Mouse (Mus musculus) cerebellum, adult (tissue): ENCODE measurements around the gene Dqx1.
A peak's percentile ranks its signal among the peaks of the same experiment; 100 is the strongest.

Experiments used
- ATAC-seq: cut with Nextera tagmentation; 2 replicates; pipeline ENCODE4 v1.9.2; 2017; ENCODE audit warnings: mild to moderate bottlenecking, moderate library complexity, mixed read lengths; ENCODE audit not compliant: insufficient number of reproducible peaks, low FRiP score, low TSS enrichment

Gene Dqx1

DNA sequence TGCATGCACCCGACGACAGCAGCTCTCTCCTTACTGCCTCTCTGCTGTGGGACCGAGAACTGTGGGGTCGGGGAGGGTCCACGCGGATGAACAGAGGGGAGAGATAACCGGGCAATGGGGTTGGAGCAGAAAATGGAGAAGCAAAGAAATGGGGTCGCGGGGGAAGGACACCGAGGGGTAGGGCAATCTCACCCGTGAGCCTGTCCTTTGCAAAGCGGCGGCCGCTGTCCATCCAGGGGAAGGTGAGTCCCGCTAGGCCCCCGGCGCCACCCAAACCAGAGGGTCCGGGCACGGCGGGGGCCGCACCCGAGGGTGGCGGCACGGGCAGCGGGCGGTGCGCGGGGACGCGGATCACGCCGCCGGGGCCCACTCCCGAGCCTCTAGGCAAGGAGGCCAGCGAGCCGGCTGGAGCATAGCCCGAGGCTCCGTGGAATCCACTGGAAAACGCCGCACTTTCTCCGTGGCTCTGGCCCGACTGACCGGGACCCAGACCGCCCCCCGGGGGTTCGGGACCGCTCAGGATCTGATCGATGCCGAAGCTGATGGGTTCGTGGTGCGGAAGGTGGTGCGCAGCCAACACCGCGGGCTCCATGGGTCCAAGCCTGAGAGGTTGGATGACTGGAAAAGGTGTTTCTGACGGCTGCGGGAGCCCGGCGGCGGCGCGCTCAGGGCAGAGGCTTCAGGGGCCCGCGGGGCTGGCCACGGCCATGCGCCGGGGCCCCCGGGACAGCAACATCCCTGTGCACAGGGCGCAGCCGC lies 12.0 kb downstream of the Dqx1 start:
- no peak for ATAC-seq

DNA sequence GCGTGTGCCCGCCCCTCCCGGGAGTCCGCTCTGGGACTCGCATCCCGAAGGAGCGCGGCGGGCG lies 12.4 kb downstream of the Dqx1 start, which contains the start of gene Tlx2:
Gene Tlx2 (minus strand): TSS at position 47 of the 64 bp plus-strand sequence.
- ATAC-seq, result no peak

DNA sequence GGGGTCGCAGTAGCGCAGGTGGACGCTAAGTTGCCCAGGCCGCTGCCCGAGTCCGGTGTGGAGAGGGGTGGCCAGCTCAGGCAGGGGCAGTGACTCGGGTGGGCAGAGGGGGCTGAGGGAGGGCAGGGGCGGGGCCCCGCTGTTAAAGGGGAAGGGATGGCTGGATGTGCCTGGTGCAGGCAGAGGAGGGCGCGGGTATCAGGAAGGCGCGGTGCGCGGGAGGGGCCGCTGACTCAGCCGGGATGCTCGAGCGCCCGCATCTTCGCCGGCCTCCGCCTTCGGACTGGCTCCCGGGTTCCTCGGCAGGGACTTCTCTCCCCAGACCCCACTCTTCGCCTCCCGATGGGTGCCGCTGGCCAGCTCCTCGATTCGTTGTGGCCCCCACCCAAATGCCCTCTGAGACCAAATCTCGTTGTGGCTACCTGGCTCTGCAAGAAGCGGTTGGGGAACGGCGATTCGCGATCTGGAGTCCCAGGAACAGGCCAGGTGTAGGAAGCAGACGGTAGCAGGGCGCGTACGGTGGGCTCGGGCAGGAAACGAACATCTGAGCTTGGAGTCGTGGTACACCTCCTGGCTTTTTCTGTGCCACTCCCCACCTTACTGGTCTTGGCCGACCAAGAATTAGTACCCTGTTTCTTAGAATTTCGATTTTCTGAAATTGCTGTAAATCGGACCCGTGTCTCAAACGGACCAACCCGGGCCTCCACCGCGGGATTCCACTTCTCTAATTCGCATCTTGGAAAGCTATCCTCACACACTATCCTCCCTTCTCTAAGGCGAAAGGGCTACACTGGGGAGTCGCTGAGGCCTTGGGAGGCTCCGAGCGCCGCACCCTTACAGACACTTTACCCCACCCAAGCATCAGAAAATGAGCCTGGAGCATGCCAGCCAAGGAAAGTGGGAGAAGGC lies 12.9 kb downstream of the Dqx1 start:
- no peak for ATAC-seq

DNA sequence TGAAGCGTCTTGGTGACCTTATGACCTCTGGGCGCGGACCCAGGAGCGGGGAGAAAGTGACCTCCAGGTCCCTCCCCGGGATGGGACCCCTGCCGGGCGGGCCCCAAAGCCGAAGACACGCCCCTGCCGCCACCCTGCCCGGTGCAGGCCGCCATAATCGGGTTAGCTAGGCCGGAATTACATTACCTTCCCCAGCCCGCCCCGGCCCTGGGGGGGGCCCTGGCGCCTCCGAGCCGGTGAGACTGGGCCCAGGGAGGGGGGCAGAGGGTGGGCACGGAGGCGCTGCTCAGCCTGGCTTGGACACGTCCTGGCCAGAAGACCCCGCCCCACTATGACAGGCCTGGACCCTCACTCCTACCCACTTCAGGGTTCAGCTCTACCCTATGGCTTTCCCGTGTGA lies 13.6 kb downstream of the Dqx1 start:
- no peak for ATAC-seq

DNA sequence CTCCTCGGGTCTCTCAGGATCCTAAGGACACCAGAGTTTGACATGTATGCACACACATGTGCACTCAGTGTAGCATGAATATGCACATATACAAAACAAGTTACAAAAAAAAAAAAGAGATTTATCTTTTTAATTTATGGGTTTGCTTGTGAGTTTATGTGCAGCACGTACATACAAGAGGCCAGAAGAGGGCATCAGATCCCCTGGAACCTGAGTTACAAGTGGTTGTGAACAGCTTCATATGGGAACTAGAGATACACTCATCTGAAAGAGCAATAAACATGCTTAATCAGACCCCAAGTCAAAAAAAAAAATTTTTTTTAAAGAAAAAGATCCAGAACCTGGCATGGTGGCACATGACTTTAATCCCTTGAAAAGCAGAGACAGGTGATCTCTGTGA lies 17.3 kb downstream of the Dqx1 start:
- ATAC-seq, result no peak

DNA sequence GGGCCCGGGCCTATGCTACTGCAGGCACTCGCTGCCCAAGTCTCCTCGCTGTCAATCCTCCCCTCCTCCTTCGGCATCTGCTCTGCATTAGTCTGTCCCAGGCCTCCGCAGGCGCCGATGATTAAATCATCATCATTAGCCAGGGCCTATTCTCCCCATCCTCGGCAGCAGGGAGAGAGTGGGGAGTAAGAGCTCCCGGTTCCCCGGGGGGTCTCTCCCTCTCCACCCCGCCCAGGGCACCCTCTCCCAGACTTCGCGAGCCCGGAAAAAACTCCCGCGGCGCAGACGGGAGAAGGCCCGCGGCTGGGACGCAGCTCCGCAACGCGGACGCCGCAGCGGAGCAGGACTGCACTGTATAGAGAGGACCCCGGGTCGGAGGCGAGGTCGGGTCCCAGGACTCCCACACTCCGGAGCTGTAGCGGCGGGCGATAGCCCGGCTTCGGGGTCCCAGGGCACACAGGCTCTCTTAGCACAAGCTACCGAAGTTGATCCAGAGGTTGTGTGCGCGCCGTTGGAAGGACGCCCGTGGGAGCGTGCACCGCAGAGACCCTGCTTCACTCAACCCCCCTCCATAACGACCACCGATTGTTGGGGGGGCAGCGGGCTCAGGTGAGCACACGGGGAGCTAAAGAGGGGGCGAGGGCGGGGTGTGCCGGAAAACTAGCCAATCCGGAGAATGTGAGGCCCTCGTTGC lies 20.1 kb downstream of the Dqx1 start, which contains the start of gene Pcgf1:
Gene Pcgf1 (plus strand): TSS at position 240 of the 694 bp plus-strand sequence.
- peak; percentile 87 for ATAC-seq

DNA sequence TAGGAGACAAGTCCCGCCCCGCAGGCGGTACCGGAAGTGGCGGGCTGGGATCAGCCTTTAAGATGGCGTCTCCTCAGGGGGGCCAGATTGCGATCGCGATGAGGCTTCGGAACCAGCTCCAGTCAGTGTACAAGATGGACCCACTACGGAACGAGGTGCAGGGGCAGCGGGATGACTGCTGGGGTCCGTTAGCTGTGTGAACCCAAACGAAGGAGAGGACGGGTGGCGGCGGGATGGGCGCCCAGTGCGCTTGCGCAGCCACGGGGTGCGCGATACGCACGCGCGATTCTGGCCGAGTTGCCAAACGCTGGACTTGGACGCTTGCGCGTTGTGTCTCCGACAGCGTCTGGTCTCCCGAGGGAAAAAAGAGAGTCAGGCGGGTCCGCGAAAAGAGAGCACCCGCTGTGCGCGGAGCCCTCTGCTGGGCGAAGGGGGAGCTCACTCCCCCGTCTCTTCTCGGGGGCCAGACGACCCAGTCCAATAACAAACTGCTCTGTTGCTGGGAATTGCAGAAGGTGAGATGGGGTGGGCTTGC lies 20.7 kb downstream of the Dqx1 start:
- ATAC-seq, result peak; percentile 72

DNA sequence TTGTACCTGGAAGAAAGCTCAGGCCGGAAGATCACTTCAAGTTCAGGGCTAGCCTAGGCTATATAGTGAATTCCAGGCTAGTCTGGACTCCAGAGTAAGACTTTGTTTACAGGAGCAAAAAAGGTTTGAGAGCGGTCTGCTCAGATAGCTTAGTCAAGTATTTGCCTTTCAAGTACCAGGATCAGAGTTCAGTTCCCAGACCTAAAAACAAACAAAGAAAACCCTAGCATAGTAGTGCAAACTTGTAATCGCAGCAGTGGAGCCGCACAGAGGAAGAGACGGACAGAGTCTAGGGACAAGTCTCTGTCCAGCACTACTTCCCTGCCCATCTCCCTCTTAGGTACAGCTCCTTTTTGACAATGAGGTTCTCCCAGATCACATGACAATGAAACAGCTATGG lies 22.6 kb downstream of the Dqx1 start:
- no peak for ATAC-seq

DNA sequence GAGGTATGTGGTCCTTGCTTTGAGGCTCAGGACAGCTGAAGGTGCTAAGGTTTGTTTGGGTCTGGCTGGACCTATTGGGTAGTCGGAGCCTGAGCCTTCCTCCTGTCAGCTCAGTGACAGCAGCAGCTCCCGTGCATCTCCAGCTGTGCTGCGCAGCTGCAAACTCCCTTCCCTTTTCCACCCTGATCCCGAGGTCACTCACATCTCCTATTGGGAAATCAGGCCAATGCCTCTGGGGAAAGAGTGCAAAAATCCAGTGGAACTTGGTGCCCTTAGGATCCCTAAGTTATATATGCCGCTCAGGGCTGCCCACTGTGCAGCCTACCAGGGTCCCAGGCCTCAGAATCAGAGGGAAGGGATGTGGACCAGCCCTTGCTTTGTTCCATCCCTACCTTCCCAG lies 25.9 kb downstream of the Dqx1 start:
- no peak for ATAC-seq

DNA sequence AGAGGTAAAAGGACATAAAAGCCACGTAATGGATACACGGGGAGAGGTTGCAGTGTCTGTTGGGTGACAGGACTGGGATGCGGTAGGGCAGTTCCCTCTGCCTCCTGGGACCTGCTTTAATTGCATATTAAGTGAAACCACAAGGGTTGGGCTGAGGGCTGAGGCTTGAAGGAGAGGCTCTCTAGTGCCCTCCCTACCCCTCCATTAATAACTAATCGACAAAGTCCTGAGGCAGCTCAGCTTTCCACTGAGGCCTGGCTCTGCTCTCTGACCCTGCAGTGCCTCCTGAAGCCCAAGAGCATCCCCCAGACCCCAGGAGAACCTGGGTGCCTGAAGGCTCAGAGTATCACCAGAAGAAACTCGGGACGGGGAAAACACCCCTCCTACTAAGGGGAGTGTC lies 26.8 kb downstream of the Dqx1 start:
- ATAC-seq, result no peak

DNA sequence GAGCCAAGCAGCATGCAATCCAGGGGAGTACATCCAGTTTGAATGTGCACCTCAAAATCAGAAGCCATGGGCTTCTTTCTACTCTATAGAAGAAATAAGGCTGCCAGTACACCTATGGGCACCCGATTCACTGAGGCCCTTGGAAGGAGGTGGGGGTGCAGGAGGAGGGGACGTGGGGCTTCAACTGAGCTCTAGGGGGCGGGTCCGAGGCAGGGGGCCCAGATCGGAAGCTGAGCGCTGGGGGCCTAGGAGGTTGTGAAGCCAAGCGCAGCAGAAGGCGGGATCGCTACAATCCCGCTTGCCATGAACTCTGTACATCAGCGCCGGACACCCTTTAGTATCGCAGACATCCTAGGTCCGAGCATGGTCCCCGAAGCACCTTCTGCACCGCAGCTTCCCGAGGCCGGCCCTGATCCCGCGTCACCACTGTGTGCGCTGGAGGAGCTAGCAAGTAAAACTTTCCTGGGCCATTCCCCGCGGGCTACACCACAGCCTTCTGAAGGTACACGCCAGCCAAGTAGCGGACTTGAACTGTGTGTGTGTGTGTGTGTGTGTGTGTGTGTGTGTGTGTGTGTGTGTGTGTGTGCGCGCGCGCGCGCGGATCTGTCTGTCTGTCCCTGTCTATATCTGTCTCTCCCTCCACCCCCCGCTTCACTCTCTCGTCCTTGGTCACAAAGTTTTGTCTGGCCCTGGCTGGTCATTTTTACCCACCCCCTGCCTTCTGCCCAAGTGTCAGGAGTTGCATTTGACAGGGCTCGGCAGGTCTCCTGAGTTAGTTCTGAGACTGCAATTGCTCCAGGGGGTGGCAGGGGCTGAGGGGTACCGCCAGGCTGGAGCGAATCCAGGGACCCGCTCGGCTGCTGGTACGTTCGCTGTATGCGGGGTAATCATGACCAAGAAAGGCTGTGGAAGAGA lies 28.7 kb downstream of the Dqx1 start, which contains the start of gene Lbx2:
Gene Lbx2 (plus strand): TSS at position 247 of the 915 bp plus-strand sequence.
- no peak for ATAC-seq

DNA sequence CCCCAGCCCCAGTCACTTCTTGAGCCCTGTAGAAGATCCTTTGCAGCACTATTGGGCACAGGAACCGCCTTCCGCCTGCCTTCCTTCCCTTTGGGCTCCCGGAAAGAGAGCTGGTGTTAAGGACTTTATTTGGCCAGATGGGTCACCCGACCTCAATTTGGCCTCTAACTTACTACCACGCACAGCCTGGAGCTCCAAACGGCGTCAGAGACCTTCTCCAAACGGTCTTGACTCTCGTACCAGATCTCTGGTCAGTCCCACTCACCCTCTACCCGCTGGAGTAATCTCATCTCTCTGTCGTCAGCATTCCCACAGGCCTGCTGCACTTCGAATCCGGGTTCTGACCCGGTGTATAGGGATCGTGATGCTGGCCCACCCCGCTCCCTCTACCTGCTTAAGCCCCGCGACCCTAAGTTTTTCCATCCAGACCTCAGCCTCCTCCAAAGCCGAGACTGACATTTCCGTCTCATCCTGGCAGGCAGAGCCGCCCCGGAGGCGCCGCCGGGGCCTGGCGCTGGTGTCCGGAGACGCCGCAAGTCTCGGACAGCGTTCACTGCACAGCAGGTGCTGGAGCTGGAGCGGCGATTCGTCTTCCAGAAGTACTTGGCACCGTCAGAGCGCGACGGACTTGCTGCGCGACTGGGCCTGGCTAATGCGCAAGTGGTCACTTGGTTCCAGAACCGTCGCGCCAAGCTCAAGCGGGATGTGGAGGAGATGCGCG lies 29.7 kb downstream of the Dqx1 start:
- no peak for ATAC-seq

DNA sequence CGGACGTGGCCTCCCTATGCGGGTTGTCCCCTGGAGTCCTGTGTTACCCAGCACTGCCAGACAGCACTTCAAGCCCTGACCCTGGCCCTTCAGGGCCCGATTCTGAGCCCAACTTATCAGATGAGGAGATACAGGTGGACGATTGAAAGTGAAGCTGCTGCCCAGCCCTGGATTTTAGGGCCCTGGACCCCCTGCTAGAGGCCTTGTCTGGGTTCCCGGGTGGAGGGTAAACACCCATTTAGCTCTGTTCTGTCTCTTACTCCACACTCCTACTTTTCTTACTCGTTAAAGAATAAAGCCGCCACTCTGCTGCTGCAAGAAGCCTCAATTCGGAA lies 30.2 kb downstream of the Dqx1 start:
- no peak for ATAC-seq

DNA sequence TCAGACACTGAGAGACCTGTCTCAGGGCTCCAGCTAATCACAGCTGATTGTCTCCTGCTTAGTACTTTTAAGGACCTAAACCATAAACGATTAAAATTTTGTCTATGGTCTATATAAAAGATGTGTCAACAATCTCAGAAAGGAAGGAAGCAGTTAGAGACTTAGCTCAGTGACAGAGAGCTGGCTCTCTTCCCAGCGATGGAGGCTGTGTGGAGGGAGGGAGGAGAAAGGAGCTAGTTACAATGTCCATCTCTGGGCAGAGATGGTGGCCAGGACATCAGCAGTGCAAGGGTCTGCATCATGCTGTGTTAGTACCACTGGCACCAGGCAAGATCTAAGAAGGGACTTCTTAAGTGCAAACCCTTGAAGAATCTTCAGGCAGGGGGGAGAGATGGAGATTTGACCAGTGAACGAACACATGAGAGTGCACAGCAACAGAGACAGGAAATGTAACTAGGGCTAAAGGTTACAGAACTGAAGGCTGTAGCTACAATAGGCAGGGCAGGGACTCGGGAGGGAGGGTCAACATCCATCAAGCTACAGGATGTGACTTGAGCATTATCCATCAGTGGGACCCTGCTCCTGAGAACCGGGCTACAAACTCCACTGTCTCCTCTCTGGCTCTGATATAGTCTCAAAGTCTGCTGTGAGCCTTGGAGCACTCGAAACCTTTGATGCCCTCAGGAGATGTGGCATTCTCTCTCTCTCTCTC lies 34.9 kb downstream of the Dqx1 start:
- ATAC-seq, result no peak

DNA sequence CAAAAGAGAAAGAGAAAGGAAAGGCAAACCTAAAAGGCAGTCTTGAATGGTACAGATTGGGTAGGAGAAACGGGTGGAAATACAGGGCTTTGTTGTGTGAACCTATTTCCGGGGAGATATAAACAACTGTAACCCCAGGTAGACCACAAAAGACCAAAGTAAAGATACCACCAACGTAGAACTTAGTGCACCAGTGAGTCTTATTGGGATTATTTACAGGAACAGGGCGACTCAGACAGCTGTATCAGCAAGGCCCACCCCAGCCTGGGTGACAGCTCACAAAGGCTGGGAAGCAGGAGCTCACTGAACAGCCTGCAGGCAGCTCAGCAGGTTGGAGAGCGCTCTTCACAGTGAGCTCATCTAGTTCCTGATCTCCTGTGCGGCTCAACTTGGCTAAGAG lies 38.3 kb downstream of the Dqx1 start:
- ATAC-seq, result no peak

DNA sequence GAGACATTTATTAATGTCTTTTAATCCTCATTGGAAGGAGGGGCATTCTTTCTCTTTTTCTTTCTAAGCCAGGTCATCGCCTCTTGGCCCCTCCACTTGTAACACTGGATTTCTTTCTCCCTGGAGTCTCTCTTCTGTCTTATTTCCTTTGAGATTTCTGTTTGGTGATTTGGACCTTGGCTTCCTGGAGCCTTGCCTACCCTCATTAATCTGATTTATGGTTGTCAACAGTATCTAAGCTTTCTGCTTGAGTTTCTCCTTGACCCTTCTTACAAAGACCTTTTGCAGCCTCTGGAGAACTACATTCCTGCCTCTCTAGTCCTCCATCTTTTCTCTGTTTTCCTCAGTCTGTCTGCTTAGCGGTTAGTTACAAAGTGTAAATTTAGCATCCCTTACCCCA lies 40.8 kb downstream of the Dqx1 start:
- ATAC-seq, result no peak

DNA sequence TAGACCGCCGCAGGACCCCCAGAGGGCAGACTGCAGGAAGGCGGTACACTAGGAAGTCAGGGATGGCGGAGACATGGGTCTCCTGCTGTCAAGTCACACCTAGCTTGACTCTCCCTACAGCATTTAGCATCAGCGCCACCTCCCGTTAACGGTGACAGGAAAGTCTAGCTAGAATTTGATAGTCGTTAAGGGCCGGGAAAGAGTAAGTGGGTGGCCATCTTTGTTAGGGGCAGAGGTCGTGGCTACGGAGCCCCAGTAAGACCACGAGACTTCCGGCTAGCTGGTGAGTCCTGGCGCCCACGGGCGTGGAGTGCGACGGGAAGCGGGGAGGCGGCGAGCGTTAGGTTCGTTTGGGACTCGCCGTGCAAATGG lies 43.7 kb downstream of the Dqx1 start, which contains the start of the genes Ccdc142 and Gm42688:
Gene Ccdc142 (plus strand): TSS at position 286 of the 372 bp plus-strand sequence.
Gene Gm42688 (plus strand): TSS at position 302 of the 372 bp plus-strand sequence.
- peak; percentile 95 for ATAC-seq

DNA sequence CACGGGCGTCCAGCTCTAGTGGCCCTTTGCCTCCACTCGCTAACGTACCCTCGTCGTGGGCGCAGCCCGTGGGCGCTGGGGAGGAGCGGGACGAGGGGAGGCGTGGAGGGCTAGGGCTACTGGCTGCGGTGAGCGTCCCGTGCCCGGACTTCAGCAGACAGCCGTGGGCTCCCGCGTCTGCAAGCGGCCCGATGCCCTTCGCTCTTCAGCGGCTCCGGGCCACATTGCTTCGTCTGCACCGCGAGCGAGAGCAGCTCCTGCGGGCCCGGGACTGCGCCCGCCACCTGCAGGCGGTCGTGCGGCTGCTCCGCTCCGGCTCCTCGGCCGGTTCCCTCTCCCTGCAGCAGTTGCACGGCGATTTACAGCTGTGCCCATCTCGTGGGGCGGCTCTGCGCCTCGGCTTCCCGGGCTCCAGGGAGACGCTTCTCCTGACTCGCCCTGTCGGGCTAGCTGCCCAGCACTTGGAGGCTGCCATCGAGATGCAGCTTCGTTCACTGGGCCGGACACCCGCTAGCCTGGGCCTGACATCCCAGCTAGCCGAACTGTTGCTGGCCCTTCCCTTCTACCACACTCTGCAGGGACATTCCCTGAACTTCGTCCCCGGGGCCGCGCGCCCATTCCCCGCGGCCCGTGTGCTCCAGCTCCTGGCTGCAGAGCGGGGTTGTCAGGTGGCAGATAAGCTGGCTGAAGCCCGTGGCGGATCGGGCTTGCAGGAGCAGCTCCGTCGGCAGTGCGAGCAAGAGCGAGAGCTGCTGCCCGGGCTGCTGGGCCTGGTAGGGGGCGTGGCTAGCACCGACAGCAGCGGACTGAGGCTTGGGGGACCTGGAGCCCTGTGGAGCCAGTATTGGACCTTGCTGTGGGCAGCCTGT lies 44.3 kb downstream of the Dqx1 start:
- peak; percentile 64 for ATAC-seq
